Mouse (Mus musculus) heart, embryonic 12.5 days (tissue): Measurements from ENCODE around the gene Serpinb1a. TPM values are rescaled to one million over a fixed set of nuclear protein-coding genes. Genes with fewer than 3 reads are reported as not detected.
"Not testable (repeated sequence)": the region's sequence is repeated elsewhere in the genome, so short reads cannot be mapped to it uniquely, and the experiment has no call there.

Experiments
- ATAC-seq: fragments of 200-750 bp; cut with Nextera tagmentation; 2 replicates; pipeline ENCODE4 v1.8.0; 2017; ENCODE audit warnings: moderate TSS enrichment, moderate library complexity; ENCODE audit not compliant: insufficient number of reproducible peaks, low FRiP score
- H3K27ac ChIP-seq: fragments of 300-500 bp; sonication (generic); 2 replicates; pipeline ENCODE4 v1.5.1; 2016; ENCODE audit warnings: mild to moderate bottlenecking, moderate library complexity; ENCODE audit not compliant: poor library complexity, severe bottlenecking
- H3K27me3 ChIP-seq: fragments of 300-500 bp; sonication (generic); replicated peaks from 2 replicates; pipeline ENCODE4 v1.6.1; 2016; ENCODE audit warnings: mild to moderate bottlenecking, moderate library complexity
- H3K36me3 ChIP-seq: fragments of 300-500 bp; sonication (generic); 2 replicates; pipeline ENCODE4 v1.6.1; 2016; ENCODE audit warnings: mild to moderate bottlenecking, moderate library complexity
- H3K4me1 ChIP-seq: fragments of 300-500 bp; sonication (generic); replicated peaks from 2 replicates; pipeline ENCODE4 v1.6.1; 2016; ENCODE audit warnings: mild to moderate bottlenecking
- H3K4me2 ChIP-seq: fragments of 300-500 bp; sonication (generic); 2 replicates; pipeline ENCODE4 v1.6.1; 2016; ENCODE audit warnings: mild to moderate bottlenecking, moderate library complexity
- H3K4me3 ChIP-seq: fragments of 300-500 bp; sonication (generic); 2 replicates; pipeline ENCODE4 v1.5.1; 2016; ENCODE audit warnings: mild to moderate bottlenecking
- H3K9ac ChIP-seq: fragments of 300-500 bp; sonication (generic); 2 replicates; pipeline ENCODE4 v1.6.1; 2016; ENCODE audit warnings: mild to moderate bottlenecking, moderate library complexity
- H3K9me3 ChIP-seq: fragments of 300-500 bp; sonication (generic); replicated peaks from 2 replicates; pipeline ENCODE4 v1.6.1; 2016; ENCODE audit warnings: mild to moderate bottlenecking, moderate library complexity
- WGBS: fragments of 180-500 bp; shearing (Covaris S2); methylation state at CpG from one replicate; pipeline ENCODE4 v1.1.7; 2016; 5-methylcytosine and 5-hydroxymethylcytosine counted together
- polyA plus RNA-seq: library from polyadenylated mRNA; unstranded; fragments of >200 nt; fragmentation: Nextera tagmentation; extraction: Ambion mirVana; gene quantifications from 2 replicates; pipeline ENCODE4 v1.2.1, GENCODE M21; 2016

The Serpinb1a gene
- polyA plus RNA-seq, 1 experiment from 2014 or later, result 6.1 TPM

GRCm38 (mm10) chr13:32864529-32864928 is 13.5 kb upstream of the Serpinb1a start:
- not testable (repeated sequence) for H3K36me3 ChIP-seq, H3K27me3 ChIP-seq, H3K4me2 ChIP-seq, H3K9ac ChIP-seq, H3K27ac ChIP-seq, H3K4me3 ChIP-seq, H3K9me3 ChIP-seq, ATAC-seq, H3K4me1 ChIP-seq
- 80% methylated on average over 3 of the region's 3 CpGs for WGBS

GRCm38 (mm10) chr13:32863456-32863855 is 12.5 kb upstream of the Serpinb1a start:
- no peak for ATAC-seq
- Histone ChIP-seq H3K4me3 (no peak overlapping the region), H3K4me2 (no peak overlapping the region), H3K9ac (no peak overlapping the region), H3K9me3 (no peaks in the 10 kb centered on the region), H3K27ac (no peak overlapping the region), H3K4me1 (0 out of 2 replicates have a peak, but pooled peaks cover 2% of the 10 kb centered on the region), H3K36me3 (no peaks in the 10 kb centered on the region), H3K27me3 (no peaks in the 10 kb centered on the region)

GRCm38 (mm10) chr13:32860821-32861220 is 9.8 kb upstream of the Serpinb1a start:
- H3K4me3 ChIP-seq, result no peak overlapping the region
- no peaks in the 10 kb centered on the region for H3K9me3 ChIP-seq
- H3K4me1 ChIP-seq, result 0 out of 2 replicates have a peak, but pooled peaks cover 2% of the 10 kb centered on the region
- H3K4me2 ChIP-seq, result no peak overlapping the region
- no peak overlapping the region for H3K9ac ChIP-seq
- no peaks in the 10 kb centered on the region for H3K27me3 ChIP-seq
- no peak overlapping the region for H3K27ac ChIP-seq
- no peak for ATAC-seq
- H3K36me3 ChIP-seq, result no peaks in the 10 kb centered on the region
- 24% methylated on average over 3 of the region's 3 CpGs for whole genome bisulfite sequencing

GRCm38 (mm10) chr13:32853073-32853472 is 2.1 kb upstream of the Serpinb1a start:
- Histone ChIP-seq H3K9ac (no peak overlapping the region), H3K4me1 (peaks cover 21% of the 10 kb centered on the region), H3K27ac (no peak overlapping the region), H3K9me3 (no peaks in the 10 kb centered on the region), H3K36me3 (no peaks in the 10 kb centered on the region), H3K4me2 (no peak overlapping the region), H3K4me3 (no peak overlapping the region), H3K27me3 (no peaks in the 10 kb centered on the region)
- WGBS, result 69% methylated on average over 2 of the region's 2 CpGs
- no peak for ATAC-seq

GRCm38 (mm10) chr13:32852539-32852938 is 1.6 kb upstream of the Serpinb1a start:
- peaks cover 21% of the 10 kb centered on the region for H3K4me1 ChIP-seq
- no peak for ATAC-seq
- H3K36me3 ChIP-seq, result no peaks in the 10 kb centered on the region
- H3K4me3 ChIP-seq, result no peak overlapping the region
- WGBS, result 90% methylated on average over 4 of the region's 4 CpGs
- no peak overlapping the region for H3K4me2 ChIP-seq
- H3K9ac ChIP-seq, result no peak overlapping the region
- no peaks in the 10 kb centered on the region for H3K27me3 ChIP-seq
- no peak overlapping the region for H3K27ac ChIP-seq
- no peaks in the 10 kb centered on the region for H3K9me3 ChIP-seq

GRCm38 (mm10) chr13:32851967-32852366 is 982 bp upstream of the Serpinb1a start:
- Histone ChIP-seq H3K9ac (no peak overlapping the region), H3K27me3 (no peaks in the 10 kb centered on the region), H3K36me3 (no peaks in the 10 kb centered on the region), H3K4me3 (no peak overlapping the region), H3K4me2 (no peak overlapping the region), H3K27ac (no peak overlapping the region), H3K4me1 (peaks cover 21% of the 10 kb centered on the region), H3K9me3 (no peaks in the 10 kb centered on the region)
- 10% methylated on average over 7 of the region's 7 CpGs for WGBS
- no peak for ATAC-seq

- Histone ChIP-seq H3K4me2 (no peak overlapping the region), H3K36me3 (no peaks in the 10 kb centered on the region), H3K9me3 (no peaks in the 10 kb centered on the region), H3K4me1 (peaks cover 21% of the 10 kb centered on the region), H3K4me3 (no peak overlapping the region), H3K27ac (no peak overlapping the region), H3K27me3 (no peaks in the 10 kb centered on the region), H3K9ac (no peak overlapping the region)
- WGBS, result 61% methylated on average over 1 of the region's 1 CpGs
- no peak for ATAC-seq
Measured at GRCm38 (mm10) chr13:32850156-32850555, 829 bp downstream of the Serpinb1a start.

DNA sequence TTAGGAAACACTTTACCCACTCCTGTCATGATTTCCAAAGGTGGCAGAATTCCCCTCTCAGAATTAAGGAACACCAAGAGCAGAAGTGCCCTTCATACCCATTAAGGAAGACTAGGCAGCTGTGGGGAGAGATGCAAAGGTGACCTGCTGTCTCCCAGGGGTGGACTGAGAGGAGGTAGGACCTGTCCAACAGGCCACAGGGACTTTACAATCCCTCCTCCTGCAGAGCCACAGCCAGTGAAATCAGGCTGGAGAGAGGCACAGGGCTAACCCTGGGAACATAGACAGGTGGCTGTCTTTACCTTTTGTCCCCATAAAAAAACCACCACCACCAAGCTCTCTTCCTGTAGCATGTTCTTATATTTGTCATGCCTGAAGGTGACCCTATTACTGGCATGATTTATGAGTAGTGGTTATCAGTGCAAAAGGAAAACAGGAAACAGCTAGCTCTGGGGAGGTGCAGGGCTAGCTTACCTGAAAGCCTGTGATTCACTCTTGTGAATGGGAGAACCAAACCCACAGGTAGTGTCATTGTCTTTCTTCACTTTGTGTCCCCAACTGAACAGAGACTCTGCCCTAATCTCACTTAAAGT is 1.4 kb downstream of the Serpinb1a start:
- H3K9me3 ChIP-seq, result no peaks in the 10 kb centered on the region
- H3K4me2 ChIP-seq, result no peak overlapping the region
- no peak for ATAC-seq
- no peaks in the 10 kb centered on the region for H3K27me3 ChIP-seq
- no peak overlapping the region for H3K4me3 ChIP-seq
- no peak overlapping the region for H3K9ac ChIP-seq
- no peaks in the 10 kb centered on the region for H3K36me3 ChIP-seq
- H3K27ac ChIP-seq, result no peak overlapping the region
- H3K4me1 ChIP-seq, result peaks cover 21% of the 10 kb centered on the region

DNA sequence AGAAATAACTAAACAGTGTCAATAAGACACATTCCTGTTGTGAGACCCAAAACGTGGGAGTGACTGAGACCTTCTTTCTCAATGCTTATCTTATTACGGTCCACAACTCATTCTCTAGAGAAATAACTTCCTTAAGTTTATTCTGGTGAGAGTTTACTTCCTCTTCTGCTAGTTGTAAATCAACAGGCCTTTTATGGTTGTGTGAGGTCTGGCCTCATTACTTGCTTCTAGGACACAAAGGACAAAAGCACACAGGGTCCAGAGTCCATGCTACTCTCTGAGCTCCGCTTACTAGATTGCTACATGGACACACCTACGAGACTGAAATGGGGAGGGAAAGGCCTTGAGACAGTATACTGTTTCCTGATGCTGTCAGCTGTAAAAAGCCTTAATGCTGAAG is 1.9 kb downstream of the Serpinb1a start:
- no peak overlapping the region for H3K9ac ChIP-seq
- no peaks in the 10 kb centered on the region for H3K36me3 ChIP-seq
- no peaks in the 10 kb centered on the region for H3K27me3 ChIP-seq
- H3K9me3 ChIP-seq, result no peaks in the 10 kb centered on the region
- H3K4me1 ChIP-seq, result peaks cover 21% of the 10 kb centered on the region
- 52% methylated on average over 4 of the region's 4 CpGs for WGBS
- ATAC-seq, result no peak
- no peak overlapping the region for H3K27ac ChIP-seq
- no peak overlapping the region for H3K4me2 ChIP-seq
- no peak overlapping the region for H3K4me3 ChIP-seq

DNA sequence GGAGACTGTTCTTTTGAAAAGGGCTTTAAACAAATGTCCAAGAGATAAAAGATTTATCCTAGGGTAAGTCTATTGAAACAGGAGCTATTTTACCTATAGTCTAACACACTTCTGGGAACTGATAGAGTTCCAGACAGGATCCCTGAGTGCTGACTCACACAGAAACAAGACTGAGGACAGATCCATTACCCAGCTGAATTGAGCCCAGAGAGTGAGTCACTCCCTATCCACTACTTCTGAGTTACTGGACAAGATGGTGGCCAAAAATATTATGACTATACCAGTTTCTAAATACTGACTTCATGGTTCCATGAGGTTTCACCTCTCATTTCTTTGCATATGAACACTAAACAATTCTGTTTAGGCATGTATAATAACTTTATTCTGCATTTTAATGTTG is 4.8 kb downstream of the Serpinb1a start:
- no peak for ATAC-seq
- H3K36me3 ChIP-seq, result no peaks in the 10 kb centered on the region
- peaks cover 21% of the 10 kb centered on the region for H3K4me1 ChIP-seq
- H3K9me3 ChIP-seq, result no peaks in the 10 kb centered on the region
- no peak overlapping the region for H3K27ac ChIP-seq
- no peak overlapping the region for H3K4me3 ChIP-seq
- no peak overlapping the region for H3K4me2 ChIP-seq
- no peak overlapping the region for H3K9ac ChIP-seq
- no peaks in the 10 kb centered on the region for H3K27me3 ChIP-seq

GRCm38 (mm10) chr13:32841349-32841748 is 9.6 kb downstream of the Serpinb1a start:
- H3K36me3 ChIP-seq, result no peaks in the 10 kb centered on the region
- ATAC-seq, result no peak
- H3K27me3 ChIP-seq, result no peaks in the 10 kb centered on the region
- H3K4me3 ChIP-seq, result no peak overlapping the region
- no peak overlapping the region for H3K4me2 ChIP-seq
- no peaks in the 10 kb centered on the region for H3K4me1 ChIP-seq
- no peaks in the 10 kb centered on the region for H3K9me3 ChIP-seq
- no peak overlapping the region for H3K27ac ChIP-seq
- 90% methylated on average over 3 of the region's 3 CpGs for WGBS
- H3K9ac ChIP-seq, result no peak overlapping the region

GRCm38 (mm10) chr13:32839314-32839713 is 11.7 kb downstream of the Serpinb1a start:
- no peak for ATAC-seq
- no peak overlapping the region for H3K27ac ChIP-seq

More at GRCm38 (mm10) chr13:32839314-32839713, 11.7 kb downstream of the Serpinb1a start:
- Histone ChIP-seq H3K36me3 (no peaks in the 10 kb centered on the region), H3K4me2 (no peak overlapping the region), H3K4me1 (no peaks in the 10 kb centered on the region), H3K4me3 (no peak overlapping the region), H3K9ac (no peak overlapping the region), H3K9me3 (no peaks in the 10 kb centered on the region), H3K27me3 (no peaks in the 10 kb centered on the region)
- 48% methylated on average over 1 of the region's 1 CpGs for WGBS
